Mouse (Mus musculus) thymus, postnatal 0 days (tissue): Measurements from ENCODE around the gene Coro2b. TPM values are rescaled to one million over a fixed set of nuclear protein-coding genes. Genes with fewer than 3 reads are reported as not detected.

Experiments
- DNase-seq: peaks from one replicate; pipeline ENCODE4 v3.0.0-alpha.2; 2015; ENCODE audit warnings: low spot score
- polyA plus RNA-seq: library from polyadenylated mRNA; unstranded; fragments of >200 nt; fragmentation: Nextera tagmentation; extraction: Ambion mirVana; gene quantifications from 2 replicates; pipeline ENCODE4 v1.2.1, GENCODE M21; 2015

The Coro2b gene
- polyA plus RNA-seq, 1 experiment from 2014 or later = 3.4 TPM

GRCm38 (mm10) chr9:62515138-62515537 lies 21.7 kb downstream of the Coro2b start:
- no peak for DNase-seq

- DNase-seq = no peak
Observed at GRCm38 (mm10) chr9:62513492-62514133, 23.2 kb downstream of the Coro2b start.

- peak; percentile 93 for DNase-seq
Observed at GRCm38 (mm10) chr9:62510530-62510936, 26.3 kb downstream of the Coro2b start.

DNA sequence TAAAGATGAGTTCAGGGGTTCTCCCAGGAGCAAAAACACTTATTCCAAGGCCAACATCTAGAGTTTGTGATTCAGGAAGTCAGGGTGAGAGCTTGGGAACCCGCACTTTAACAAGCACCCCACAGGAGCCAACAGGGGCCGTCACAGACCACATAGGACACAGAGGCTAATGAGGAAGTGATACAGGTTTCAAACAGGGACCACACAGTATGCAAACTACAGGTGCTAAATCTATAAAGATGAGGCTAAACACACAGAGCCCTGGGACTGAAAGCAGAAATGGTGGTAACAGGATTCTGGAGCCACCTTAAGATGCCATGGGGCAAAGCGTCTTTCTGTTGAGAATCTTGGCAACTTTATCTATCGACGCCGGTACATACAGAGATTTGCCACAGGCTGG lies 27.2 kb downstream of the Coro2b start:
- no peak for DNase-seq

DNA sequence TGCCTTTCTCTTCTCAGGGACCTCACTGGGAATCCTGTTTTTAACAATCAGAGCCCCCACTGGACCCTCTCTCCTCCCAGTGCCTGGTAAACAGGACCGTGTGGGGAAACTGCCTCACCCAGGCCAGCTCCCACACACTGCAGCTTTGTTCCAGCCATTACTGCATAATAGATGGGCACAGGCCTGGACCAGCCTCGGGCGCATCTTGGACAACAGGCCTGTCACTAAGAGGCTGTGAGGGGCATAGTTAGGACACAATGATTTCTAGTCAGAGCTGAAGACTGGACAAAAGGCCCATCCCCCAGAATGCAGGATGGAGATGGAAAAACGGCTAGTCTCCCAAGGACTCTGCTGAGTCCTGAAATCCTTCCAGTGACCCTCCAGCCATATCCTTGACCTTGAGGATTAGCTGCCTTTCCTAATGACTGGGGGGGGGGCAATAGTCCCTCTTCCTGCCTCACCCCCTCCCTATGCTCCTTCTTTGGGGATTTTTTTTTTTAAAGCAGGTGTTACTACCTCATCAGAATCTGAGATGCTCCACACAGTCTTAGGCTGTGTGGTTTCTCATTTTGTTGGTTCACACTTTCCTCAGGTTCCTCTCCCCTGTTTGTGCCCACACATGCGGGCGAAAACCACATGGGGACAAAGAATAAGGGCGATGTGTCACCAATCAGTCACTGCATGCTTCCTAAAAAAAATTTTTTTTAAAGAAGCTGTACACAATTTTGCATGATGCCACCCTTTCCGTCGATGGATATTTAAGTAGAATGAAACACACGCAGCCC lies 27.9 kb downstream of the Coro2b start:
- no peak for DNase-seq

DNA sequence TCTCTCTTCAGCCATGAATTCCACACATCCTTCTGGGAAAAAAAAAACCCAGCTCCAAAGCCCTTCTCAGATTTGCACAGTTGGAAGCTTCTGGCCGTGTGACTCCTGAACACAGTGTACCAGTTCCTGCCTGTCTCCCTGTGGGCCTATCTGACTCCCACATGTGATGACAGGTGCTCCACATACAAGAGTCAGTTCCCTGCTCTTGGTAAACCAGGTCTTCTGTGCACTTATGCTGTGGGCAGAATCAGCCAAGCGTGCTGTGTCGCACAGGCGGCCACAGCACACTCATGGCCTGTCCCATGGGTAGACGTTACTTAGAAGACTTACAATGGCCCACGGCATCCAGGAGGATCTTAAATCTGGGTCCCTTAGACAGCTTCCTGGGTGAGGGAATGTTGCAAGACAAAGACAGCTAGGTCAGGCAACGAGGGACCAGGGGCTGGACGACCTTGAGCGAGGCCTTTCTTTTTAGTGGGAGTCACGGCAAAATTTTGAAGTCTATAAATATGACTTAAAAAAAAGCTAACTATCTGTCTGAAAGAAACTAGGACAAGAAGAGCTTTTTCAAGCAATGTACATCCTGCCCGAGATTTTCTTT lies 30.3 kb downstream of the Coro2b start:
- DNase-seq = no peak

DNA sequence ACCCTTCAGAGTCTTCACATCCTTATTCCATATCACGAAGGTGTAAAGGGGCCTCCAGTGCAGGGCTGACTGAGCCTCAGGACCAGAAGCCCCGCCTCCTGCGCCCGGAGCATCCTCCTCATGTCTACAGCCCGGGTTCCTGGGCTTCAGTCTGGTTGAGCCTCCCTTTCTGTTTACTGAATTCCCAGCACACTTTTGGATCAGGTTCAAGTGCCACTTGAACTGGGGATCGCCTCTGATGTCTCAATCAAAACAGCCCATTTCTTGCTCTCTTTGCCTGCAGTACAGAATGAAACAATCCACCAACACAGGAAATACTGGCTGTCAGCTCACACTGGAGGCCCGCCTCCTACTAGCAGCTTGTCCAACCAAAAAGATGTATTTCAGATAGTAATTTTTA lies 32.7 kb downstream of the Coro2b start:
- DNase-seq = no peak

DNA sequence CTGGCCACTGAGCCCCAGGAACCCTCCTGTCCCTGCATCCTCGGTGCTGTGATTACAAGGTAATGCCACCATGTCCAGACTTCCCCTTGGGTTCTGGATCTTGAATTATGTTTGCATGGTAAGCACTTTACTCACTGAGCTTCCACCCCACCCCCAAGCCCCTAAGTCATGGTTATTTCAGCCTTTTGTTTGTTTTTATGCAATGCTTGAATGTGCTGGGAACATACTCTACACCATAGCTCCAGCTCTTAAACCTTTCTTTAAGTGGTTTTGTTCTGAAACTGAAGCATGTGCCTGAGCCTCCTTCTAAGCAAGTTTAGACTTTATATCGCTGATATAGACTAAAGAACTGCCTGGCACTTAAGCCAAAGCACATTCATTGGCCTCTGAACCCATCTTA lies 34.5 kb downstream of the Coro2b start:
- DNase-seq = no peak

DNA sequence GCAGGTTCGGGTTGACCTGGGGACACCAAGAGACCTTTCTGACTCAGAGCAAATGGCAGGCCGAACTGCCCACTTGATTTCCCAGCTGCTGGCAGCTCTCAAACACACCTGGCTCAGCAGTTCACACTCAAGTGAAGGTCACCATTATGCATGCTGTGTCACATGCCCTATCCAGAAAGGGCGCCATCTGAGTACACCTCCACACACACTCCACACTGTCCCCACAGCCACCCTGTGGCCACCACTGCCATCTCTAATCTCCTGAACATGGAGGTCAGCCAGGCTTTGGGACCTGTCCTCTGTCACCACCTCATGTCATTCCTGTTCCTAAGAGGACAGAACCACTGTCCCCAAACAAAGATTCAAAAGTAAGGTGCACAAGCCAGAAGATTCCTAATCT lies 35.3 kb downstream of the Coro2b start:
- no peak for DNase-seq

DNA sequence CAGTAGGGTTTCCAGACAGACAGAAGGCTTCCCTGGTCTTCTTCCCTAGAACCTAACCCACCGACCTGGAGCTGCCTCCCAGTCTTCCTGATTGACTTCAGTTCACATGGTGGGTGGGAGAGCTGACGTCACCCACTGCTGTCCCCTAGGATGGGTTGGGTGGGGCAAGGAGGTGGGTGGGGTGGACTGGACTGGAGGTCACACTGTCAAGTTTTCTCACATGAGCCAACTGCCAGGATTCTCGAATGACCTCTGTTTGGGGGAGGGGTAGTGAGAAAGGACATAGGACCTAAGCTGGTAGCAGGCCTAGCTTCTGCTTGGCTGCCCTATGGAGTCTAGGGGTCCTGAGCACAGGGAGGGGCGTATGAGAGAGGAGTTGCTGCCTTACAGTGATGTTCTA lies 36.8 kb downstream of the Coro2b start:
- DNase-seq = no peak

DNA sequence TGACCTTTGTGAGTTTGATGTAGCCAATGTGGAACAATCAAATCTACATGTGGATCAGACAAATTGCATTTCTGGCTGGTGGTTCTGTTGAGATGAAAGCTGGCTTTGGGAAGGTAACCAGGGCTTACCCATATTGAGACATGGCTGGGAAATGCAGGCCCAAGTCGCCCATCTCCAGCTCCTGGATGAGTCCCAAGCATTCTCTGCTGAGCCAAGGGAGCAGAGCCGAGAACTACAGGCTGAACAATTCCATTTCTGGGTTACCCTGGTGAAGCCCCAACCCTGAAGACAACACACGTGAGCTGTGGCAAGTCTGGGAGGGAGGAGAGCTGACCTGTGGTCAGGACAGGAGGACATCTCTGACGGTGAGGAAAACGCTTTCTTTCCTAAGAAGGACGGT lies 37.9 kb downstream of the Coro2b start:
- DNase-seq = no peak

GRCm38 (mm10) chr9:62497135-62498092 lies 39.4 kb downstream of the Coro2b start:
- DNase-seq = peak; percentile 46

- no peak for DNase-seq
Observed at GRCm38 (mm10) chr9:62492306-62492990, 44.4 kb downstream of the Coro2b start.

GRCm38 (mm10) chr9:62491611-62492010 lies 45.2 kb downstream of the Coro2b start:
- no peak for DNase-seq

DNA sequence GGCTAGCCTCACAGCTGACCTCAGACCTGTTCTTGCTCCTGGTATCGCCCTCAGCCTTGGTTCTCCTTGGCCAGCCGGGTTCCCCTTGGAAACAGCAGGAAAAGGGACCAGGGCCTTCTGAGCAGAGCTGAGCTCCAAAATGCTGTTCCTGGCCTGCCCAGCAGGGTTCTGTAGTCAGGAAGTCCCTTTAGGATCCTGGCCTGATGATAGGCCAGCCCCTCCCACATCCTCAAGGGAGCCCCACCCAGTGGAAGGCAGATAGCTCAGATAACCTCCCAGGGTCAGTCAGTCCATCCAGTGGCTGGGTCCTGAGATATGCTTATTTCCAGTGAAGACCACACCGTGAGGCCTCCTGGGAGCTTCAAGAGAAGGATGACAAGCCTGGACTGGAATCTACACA lies 45.7 kb downstream of the Coro2b start:
- no peak for DNase-seq

- no peak for DNase-seq
Observed at GRCm38 (mm10) chr9:62484107-62484506, 52.7 kb downstream of the Coro2b start.

- DNase-seq = no peak
Observed at GRCm38 (mm10) chr9:62482788-62483187, 54.1 kb downstream of the Coro2b start.

DNA sequence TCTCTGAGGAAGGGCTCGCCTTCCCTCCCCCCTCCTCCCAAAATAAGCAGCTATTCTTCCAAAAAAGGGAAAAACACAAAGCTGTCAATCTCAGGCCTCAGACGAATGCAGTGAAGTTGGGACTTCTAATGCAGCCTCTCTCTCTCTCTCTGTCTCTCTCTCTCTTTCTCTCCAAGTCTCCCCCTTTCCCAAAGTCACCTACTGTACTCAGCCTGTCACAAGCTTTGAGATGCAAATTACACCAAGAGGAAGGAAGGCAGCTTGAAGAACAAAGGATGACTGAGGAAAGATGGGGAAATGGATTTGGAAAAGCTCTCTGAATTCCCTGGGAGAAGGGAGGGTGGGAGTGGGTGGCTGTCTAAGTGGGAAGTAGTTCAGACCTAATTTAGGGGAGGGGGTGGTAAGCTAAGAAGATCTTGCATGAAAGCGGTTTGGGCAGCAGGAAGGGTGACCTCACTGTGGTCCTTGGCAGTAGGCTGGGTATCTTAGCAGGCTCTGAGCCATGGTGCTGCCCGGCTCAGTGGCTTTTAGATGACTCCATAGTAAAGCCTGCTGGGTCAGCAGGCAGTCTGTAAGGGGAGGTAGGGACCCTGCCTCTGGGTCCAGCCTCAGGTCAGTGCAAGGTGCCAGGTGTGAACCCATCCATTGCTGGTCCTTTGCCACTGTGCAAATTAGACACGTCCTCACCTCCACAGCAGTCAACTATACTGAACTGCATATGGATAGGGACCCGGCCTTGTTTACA lies 55.8 kb downstream of the Coro2b start:
- no peak for DNase-seq

DNA sequence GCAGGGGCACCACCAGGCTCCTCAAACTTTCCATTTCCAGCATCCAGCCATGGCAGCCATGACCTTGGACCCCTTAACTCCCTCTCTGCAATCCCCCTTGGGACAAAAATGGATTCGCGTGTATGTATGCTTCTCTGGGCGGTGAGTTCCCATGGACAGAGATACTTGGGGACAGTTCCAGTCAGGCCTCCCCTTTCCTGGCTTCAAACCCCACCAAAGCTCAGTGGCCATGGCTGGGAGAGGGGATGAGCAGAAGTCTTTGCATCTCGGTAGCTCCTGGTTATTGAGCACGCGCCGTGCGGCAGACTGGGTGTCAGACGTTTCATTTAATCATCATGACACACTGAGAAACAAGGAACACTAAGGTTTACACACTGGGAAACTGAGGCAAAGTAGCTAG lies 56.7 kb downstream of the Coro2b start:
- DNase-seq = no peak
